Mouse (Mus musculus) left cerebral cortex, adult 18-20 months (tissue): ENCODE results near the gene Unc79. TPM values are rescaled to one million over a fixed set of nuclear protein-coding genes. Genes with fewer than 3 reads are reported as not detected.
A peak's percentile ranks its signal among the peaks of the same experiment; 100 is the strongest.

Experiments
- DNase-seq, 2 experiments: peaks; one replicate each; pipeline ENCODE4 v3.0.0; 2021 to 2022; ENCODE audit warnings: low spot score in 2 of 2, mixed read lengths in 1 of 2
- total RNA-seq, 2 experiments: library from RNA; stranded (reverse); gene quantifications; 2 replicates each; pipeline ENCODE4 v1.2.3; 2021

Unc79 gene
- total RNA-seq, 2 experiments from 2014 or later = 54.7 to 55.8 TPM

DNA sequence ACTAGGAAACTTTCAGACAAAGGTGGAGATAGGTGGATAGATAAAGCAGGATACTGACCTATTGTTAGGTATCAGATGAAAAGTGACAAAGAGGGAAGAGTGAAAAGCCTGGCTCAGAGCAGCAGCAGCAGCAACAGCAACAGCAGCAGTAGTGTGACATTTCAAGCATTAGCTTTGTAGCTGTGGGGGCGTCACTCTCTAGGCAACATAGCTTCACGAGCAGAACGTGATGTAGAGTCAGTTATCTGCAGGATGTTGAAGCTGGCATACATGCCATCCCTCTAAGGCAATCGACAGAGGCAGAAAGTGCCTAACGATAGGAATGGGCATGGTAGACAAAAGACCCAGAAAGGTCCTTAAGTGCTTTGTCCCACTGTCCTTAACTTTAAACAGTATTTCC, 173.3 kb downstream of the Unc79 start:
- DNase-seq = no peak

DNA sequence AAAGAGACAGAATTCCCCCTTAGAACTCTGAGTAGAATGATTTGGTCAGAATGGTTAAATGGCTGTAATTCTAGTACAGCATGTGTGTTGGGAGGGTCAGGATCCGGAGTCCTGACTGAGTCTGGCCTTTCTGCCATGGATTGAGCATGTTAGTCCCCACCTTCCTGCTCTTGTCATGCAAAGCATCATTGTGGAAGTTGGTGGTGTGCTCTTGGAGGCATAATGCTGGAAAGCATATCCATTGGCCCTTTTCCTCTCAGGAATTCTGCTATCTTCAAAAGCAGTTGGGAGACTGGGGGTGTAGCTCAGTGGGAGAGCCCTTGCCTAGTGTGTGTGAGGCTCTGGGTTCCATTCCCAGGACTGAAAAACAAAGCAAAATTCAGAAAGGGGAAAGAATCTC, 175.2 kb downstream of the Unc79 start:
- no peak for DNase-seq

DNA sequence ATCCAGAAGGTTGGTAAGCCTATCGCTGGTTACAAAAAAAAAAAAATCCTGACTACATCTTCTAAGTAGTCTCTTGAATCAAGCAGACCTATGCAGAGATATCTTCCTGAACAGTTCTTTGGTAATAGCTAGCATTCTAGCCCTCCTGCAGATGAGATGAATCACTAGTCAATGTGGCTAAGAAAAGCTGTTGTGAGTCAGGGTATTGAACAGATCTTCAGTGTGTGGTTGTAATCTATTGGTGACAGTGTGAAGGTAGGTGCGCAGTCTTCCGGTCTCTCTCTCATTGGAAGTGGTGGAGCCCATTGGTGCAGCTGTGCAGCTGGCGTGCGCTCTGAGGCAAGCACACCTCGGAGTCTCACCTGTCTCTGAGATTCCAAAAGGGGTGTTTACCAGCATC, 180.3 kb downstream of the Unc79 start:
- DNase-seq = no peak

- DNase-seq = no peak
These were observed 181.0 kb downstream of the Unc79 start for GRCm38 (mm10) chr12:103129395-103130248.

GRCm38 (mm10) chr12:103131419-103131818, 182.8 kb downstream of the Unc79 start:
- DNase-seq = no peak

DNA sequence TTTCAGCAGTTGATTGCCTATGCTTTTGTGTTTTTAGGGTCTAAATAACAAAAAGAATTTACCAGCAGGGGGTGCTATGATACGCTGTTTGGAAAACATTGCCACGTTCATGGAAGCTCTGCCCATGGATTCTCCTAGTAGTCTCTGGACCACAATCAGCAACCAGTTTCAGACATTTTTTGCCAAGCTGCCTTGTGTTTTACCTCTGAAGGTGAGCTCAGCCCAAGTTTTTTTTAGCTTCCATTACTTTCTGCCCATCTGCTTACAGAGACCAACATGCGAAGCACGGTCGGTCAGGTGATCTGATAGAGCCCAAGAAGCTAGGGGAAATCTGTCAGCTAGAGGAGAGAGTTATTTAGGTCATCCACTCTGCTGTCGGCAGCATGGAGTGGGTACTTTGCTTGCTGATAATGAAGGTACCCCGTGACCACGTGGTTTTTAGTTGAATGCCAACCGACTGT, 193.9 kb downstream of the Unc79 start:
- DNase-seq = peak in 1 of 2 experiments; percentile 35

GRCm38 (mm10) chr12:103143798-103144565, 195.3 kb downstream of the Unc79 start:
- DNase-seq = peak; percentile 55 to 61

- DNase-seq = no peak
These were observed 201.6 kb downstream of the Unc79 start for GRCm38 (mm10) chr12:103150247-103150646.

DNA sequence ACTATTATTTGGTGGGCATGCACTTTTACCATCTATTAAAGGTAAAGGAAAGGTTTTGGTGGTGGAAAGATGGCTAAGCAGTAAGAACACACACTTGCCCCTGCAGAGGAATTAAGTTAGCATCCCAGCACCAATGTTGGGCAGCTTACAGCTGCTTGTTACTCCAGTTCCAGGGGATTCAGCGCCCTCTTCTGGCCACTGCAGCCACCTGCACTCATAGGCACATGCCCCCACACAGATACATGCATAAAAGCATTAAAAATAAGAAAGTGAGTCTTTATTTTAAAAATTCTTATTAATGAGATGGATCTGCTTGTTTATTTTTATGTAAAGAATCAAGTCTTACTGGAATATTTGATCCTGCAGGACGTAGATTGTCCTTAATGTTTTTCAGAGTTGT, 206.3 kb downstream of the Unc79 start:
- no peak for DNase-seq

GRCm38 (mm10) chr12:103155406-103155805, 206.7 kb downstream of the Unc79 start:
- no peak for DNase-seq

DNA sequence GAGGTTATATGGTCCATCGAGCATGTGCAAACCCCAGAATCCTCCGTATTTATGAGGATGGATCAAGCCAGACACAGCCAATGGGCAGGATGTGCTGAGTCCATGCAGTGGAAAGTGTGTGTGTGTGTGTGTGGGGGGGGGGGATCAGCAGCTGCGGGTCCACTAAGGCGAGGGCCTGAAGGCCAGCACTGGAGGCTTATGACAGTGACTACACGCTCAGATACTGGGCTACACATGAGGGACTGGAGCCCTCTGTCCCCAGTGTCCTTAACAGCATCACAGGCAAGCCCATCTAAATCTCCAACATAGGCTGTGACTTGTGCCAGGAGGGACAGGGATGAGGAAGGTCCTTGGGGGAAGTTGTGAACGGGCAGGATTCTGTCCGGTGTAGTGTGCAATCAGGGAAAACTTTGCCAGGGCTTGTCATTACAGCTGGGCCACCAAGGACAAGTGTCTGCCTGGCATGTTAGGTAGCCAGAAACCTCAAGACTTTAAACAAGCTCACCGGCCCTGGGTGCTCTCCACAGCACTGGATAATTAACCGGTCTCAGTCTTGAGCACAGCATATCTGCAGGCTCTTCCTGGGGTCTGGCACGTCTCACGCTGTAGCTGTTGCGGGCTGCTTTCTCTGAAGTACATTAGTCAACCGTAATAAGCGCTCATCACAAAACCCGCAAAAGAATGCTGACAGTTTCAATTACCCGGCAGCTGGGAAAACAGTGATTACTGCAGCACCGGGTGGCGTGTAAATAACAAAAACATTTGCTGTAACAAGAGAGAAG, 208.7 kb downstream of the Unc79 start:
- DNase-seq = no peak

DNA sequence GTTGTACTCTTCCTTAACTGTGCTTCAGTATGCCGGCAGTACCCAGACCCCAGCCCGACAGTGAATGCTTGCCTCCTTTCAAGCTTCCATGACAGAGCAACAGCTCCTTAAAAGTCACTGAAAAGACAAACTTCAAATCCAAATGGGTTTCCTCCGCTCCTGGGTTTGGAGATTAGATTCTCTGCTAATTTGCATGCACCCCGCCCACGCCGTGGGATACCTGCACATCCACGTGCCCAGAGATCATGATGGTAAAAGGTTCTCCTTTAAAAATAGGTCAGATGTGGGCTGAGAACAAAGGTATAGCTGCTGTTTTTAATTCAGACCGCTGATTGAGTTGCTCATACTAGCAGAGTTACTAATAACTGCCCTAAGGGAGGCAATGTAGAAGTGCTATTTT, 210.4 kb downstream of the Unc79 start:
- no peak for DNase-seq

GRCm38 (mm10) chr12:103160721-103161120, 212.1 kb downstream of the Unc79 start:
- no peak for DNase-seq

DNA sequence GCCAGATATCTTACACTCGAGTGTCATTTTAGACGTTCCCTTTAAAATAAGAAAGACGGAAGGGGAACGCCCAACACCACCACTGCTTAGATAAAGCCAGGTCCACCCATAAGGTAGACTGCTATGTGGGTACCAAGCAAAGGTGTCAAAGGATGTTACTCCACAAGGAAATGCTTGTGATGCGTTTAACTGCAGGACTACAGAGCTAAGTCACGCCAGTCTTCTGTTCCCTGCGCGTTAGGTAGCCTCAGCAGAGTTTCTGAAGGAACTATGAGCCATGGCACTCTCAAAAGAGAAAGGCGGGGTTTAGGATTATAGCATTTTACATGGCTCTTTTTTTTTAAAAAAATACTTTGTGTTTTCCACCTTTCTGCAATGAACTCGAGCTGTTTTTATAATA, 214.9 kb downstream of the Unc79 start:
- no peak for DNase-seq

- no peak for DNase-seq
These were observed 215.7 kb downstream of the Unc79 start for GRCm38 (mm10) chr12:103164101-103165030.

- DNase-seq = no peak
These were observed 220.2 kb downstream of the Unc79 start for GRCm38 (mm10) chr12:103168892-103169291.

GRCm38 (mm10) chr12:103183057-103183456, 234.4 kb downstream of the Unc79 start:
- no peak for DNase-seq

- no peak for DNase-seq
These were observed 238.4 kb downstream of the Unc79 start for GRCm38 (mm10) chr12:103187020-103187419.

GRCm38 (mm10) chr12:103188223-103188622, 239.6 kb downstream of the Unc79 start:
- DNase-seq = no peak

- DNase-seq = peak; percentile 62 to 81
These were observed 241.1 kb downstream of the Unc79 start for GRCm38 (mm10) chr12:103189771-103190170.
